Mouse (Mus musculus) embryonic fibroblast, embryonic 13.5 days (primary cell): ENCODE measurements around the gene Trpv6.

Source experiments
- CTCF ChIP-seq: IDR thresholded peaks from 2 replicates; pipeline ENCODE4 v1.5.1; 2011; ENCODE audit warnings: mild to moderate bottlenecking, control low read depth, low read length, moderate library complexity, borderline replicate concordance; ENCODE audit not compliant: insufficient read depth
- POLR2A ChIP-seq: IDR thresholded peaks from 2 replicates; pipeline ENCODE4 v1.6.1; 2011; ENCODE audit warnings: low read depth, mild to moderate bottlenecking, control low read depth, low read length, moderate library complexity

GRCm38 (mm10) chr6:41637393-41637792 is 1.2 kb upstream of the Trpv6 start:
- TF ChIP-seq POLR2A = no peak
- no peak for TF ChIP-seq CTCF
